Mouse (Mus musculus): ENCODE data around the gene Gfpt2.
"Not testable (repeated sequence)": the region's sequence is repeated elsewhere in the genome, so short reads cannot be mapped to it uniquely, and the experiment has no call there.

Gfpt2 gene

DNA sequence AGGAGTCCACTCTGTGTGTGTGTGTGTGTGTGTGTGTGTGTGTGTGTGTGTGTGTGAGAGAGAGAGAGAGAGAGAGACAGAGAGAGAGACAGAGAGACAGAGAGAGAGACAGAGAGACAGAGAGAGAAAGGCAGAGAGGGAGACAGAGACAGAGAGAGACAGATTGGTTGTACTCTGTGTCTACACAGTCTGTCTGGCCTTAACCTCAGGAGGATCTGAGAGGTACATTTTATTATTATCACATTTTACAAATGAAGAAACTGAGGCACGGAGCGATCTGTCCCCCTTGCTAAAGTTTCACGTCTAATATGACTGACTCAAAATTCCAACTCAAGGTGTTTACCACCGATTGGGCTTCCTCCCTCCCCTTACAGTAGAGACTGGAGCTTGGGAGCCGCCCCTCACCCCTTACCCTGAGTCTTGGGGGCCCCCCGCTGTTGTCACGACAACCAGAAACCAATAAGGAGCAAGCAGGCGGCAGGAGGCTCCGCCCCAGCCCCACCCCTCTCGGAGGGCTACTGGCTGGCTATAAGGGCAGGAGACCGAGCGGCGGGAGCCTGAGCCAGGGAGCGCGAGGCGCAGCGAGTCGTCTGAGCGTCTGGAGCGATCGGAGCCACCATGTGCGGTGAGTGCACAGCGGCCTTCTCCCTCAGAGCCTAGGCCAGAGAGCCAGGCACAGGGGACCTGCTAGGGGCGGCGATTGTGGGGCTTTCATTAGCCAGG lies at the start of gene Gfpt2:
Gene Gfpt2, plus strand, starts transcription at position 560 of the 723 bp plus-strand sequence.
- in situ Hi-C loops (cut with MboI, MseI): no loop called here

DNA sequence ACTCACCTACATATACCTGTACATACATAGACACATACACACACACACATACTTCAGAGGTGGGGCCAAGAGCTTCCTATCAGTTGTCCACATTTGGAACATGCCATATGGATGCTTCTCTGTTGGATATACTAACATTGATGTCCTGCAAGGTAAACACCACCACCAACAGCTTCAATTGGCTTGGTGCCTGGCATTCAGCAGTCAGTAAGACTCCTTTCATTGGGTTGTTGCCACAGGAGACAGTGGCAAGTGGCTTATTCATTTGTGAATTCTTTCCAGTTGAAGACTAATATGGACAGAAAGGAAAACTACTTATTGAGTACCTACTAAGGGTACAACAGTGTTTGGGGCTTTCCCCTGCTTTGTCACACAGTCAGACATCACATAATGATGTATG lies 49.0 kb upstream of the Gfpt2 start:
- in situ Hi-C loops (cut with MboI, MseI): no loop called here

DNA sequence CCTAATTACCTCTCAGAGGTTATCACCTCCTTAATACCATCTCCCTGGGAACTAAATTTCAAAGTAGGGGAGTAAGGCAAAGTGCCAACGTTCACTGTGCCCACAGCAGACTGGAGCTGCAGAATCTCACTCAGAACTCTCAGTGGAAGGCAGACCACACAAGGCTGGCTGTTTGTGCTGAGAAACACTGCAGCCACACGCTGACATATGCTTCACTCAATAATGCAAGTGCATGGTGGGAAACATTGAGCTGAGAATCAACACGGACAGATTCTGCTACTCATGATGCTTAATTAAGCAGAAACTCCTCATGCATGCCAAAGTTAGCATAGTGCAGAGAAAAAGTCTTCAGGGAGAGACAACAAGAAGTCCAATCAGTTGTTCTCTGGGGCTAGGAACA lies 48.1 kb upstream of the Gfpt2 start:
- in situ Hi-C loops (cut with MboI, MseI): no loop called here

DNA sequence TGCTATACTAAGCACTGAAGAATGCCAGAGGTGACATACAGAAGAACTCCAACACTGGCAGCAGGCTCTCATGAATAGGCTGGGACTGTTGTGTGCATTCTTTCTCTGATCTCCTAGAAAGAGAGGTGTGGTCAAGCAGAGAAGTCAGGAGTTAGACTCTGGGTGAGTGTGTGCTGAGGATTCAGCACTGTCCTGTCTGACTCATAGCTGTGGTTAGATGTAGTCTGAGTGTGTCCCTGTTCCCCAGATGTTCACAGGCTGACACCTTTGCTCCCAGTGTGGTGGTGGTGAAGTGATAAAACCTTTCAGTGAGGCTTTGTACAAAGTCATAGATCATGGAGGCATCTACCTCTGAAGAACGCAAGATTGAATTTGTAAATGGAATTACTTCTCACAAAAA lies 47.2 kb upstream of the Gfpt2 start:
- in situ Hi-C loops (cut with MboI, MseI): no loop called here

DNA sequence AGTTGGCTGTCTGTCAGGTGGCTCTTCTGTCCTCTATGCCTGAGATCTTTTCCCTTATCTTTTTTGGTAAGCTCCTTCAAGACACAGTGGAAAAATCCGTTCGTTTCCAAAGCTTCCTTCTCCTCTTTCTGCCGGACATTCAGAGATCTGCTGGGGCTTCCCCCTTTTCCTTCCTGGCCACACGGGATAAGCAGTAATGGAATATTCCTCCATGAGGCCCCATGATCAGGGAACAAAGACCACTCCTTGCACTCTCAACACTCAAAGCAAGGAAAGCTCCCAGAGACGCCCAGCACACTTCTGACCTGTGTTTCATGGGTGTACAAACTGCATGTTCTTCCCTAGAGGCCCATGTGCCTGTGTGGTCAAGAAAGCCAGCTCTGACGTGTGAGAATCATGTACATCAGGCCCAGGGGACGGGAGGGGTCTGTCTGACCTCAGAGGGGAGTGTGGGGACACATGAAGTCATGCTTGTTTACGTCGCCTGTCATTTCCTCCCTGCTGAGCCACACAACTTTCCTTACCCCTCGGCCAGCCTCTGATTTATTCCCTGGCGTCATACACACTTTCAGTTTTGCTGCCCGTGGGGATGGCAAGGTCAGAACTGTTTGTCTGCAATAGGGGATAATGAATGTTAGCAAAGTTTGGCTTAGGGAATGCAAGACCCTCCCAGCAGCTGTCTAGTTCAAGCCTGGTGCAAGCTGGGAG lies 38.9 kb upstream of the Gfpt2 start:
- in situ Hi-C loops (cut with MboI, MseI): no loop called here

DNA sequence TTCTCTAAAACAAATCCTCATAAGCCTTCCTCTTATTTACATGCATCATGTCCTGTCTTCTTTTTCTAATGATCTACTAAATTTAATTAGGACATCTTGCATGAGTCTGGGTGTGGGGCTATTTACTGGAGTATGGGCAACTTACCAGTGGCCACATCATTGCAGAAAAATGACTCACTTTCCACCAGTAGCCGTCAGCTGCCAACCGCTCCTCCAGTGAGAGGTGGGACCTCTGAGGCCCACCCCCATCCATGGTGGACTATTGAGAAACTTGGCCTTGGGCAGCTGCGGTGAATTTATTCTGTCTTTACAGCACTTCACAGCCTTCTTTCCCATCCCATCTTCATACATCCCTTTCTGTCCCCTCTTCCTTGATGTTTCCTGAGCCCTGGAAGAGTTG lies 35.9 kb upstream of the Gfpt2 start:
- in situ Hi-C loops (cut with MboI, MseI): no loop called here

DNA sequence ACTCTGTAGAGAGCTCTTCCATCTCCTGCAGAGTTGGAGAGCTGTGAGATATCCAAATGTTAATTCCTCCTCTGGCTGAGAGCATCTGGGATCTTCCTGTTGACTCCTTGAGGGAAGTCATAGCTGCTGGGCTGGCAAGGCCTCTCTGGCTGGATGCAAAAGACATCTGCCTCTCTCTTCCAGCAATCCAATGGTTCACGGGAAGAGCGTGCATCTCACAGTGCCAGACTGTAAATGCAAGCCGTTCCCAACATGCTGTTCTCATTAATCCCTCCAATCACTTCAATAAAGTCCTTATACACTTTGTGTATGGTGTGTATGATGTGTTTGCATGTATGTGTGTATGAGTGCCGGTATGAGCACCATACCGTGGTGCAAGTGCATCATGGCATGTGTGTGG lies 32.8 kb upstream of the Gfpt2 start:
- in situ Hi-C loops (cut with MboI, MseI): no loop called here

DNA sequence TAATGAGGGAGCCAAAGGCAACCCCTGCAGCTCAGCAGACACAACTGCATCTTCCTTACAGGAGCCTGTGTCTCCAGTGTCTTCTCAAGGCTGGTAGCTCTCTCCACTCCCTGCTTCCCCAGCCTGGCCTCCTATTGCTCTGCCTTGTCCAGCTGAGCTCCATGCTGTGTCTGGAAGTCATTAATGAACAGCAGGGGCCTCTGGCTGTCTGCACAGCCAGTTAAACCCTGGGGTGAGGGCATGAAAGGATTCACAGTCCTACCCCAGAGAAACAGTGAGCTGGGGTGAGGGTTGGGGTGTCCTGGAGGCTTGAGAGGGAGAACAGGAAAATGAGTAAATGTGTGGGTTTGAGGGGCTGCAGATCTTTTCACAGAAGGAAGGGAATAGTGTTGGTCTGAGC lies 30.4 kb upstream of the Gfpt2 start:
- in situ Hi-C loops (cut with MboI, MseI): no loop called here

DNA sequence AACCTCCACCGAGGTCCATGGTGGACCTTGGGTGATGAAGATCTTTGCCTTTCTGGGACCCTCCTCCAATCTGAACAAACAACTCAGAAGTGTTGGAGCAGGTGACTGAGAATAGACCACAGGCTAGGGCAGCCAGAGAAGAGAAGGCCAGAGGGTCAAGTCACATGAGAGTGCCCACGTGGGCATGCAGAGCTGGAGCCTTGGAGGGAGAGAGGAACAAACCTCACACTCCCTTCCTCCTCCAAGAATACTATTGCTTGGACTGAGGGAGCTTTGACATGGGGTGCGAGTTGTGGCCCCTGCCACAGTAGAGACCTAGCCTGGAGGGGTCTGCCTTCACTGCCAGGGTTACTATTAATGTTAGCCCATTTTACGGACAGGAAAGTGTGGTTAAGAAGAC lies 30.0 kb upstream of the Gfpt2 start:
- in situ Hi-C loops (cut with MboI, MseI): no loop called here

DNA sequence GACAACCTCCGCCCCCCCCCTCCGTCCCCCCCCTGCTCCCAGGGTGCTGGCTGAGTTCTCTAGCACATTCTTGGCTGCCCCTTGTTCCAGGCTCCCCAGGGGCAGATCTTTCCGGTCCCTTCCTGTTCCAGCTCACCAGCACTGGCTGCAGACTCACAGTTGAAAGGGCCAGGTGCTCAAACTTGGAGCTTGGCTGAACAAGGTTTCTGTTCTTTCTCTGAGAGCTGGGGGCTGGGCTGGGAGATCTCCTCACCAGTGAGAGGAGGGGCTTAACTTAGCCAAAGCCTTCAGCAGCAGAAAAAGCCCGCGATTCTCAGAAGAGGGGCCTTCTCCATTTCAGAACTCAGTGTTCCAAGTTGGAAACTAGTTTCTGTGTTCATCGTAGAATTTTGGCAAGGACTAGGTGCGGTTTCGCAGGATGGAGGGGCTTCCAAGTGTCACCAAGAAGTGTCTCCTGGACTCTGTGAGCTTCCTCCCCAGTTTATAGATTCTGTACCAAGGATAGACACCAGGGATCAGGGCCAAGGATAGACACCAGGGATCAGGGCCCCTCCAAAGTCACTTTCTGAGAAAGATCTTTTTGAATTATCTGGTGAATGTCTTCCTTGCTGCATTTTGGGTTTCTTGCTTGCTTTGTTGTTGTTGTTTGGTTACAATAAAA lies 29.2 kb upstream of the Gfpt2 start:
- in situ Hi-C loops (cut with MboI, MseI): no loop called here

DNA sequence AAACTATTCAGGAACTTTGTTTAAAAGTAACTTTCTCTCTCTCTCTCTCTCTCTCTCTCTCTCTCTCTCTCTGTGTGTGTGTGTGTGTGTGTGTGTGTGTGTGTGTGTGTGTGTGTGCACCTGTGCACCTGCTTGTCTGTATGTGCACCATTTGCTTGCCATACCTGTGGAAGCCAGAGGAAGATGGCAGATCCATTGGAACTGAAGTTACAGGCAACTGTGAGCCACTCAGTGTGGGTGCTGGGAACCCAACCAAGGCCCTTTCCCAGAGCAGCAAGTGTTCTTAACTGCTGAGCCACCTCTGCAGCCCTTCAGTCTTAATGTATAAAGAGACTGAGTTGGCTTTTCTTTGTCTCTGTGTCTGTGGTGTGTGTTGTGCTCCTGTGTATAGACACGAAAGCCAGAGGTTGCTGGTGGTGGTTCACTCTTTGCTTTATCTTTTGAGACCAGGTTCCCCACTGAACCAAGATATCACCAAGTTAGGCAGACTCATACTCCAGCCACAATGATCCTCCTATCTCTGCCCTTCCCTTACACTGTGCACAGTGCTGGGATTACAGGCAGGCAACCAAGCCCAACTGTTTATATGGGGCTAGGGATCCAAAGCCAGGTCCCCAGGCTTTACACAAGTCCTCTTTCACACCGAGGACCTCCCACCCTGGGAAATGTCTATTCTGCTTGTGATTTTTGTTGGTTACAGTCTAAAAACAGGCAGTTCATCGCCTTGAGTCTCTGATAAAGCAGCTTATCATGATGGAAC lies 28.4 kb upstream of the Gfpt2 start:
- in situ Hi-C loops (cut with MboI, MseI): no loop called here

DNA sequence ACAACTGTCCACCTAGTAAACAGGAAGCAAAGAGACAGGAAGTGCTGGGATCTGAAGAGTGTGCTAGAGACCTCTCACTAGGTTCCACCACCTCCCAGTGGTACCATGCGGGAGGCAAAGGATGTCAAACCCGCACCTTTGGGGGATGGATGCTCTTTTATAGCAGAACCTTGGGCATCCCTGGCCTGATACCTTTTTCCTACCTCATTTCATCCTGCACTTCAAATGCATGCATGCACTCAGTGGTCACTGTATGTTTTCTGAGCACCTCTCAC lies 27.9 kb upstream of the Gfpt2 start:
- in situ Hi-C loops (cut with MboI, MseI): no loop called here

DNA sequence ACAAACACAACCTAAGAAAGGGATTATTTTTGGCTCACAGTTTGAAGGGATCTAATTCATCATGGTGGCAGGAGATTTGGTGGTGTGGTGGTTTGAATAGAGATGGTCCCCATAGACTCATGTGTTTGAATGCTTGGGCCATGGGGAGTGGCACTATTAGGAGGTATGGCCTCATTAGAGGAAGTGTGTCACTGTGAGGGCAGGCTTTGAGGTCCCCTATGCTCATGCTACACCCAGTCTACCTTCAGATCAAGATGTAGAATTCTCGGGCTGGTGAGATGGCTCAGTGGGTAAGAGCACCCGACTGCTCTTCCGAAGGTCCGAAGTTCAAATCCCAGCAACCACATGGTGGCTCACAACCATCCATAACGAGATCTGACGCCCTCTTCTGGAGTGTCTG lies 26.5 kb upstream of the Gfpt2 start:
- in situ Hi-C loops (cut with MboI, MseI): not testable (repeated sequence)

DNA sequence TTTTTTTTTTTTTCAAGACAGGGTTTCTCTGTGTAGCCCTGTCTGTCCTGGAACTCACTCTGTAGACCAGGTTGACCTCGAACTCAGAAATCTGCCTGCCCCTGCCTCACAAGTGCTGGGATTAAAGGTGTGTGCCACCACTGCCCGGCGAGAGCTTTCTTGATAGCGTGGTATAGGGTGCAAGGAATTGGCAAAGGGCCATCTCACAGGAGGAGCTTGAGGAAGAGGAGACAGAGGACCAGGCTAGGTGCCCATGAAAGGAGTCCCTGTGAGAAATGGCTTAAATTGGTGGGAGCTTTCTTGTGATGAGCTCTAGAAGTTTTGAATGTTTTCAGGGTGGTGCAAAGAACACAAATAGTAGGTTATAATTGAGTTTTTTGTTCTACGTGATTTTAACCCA lies 25.2 kb upstream of the Gfpt2 start:
- in situ Hi-C loops (cut with MboI, MseI): no loop called here

DNA sequence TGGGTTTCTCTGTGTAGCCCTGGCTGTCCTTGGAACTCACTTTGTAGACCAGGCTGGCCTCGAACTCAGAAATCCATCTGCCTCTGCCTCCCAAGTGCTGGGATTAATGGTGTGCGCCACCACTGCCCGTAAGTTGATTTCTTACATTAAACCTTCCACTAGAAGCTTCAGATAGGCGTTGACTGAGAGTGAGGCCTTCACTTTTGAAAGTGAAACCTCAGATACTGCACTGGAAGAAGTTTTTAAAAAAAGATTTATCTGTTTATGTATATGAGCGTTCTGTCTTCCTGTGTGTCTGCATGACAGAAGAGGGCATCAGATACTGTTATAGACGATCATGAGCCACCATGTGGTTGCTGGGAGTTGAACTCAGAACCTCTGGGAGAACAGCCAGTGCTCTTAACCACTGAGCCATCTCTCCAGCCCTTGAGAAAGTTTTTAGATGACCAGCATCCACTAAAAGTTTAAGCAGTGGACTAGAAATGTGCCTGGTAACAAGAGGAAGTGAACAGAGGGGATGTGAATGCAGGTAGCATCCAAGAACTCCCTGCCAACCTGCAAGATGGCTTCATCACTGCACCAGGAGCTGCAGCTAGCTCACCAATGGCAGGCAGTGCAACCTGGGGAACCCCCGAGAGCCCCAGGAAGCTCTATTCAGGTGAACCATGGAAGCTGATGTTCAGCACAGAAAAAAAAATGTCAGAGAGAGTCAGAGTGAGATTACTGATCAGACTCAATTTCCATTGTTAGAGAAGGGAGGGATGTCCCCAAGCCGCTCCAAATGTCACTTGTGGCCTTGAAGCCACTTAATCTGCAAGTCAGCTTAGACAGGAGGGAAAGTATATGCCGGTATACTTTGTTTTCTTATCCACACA lies 23.1 kb upstream of the Gfpt2 start:
- in situ Hi-C loops (cut with MboI, MseI): no loop called here

DNA sequence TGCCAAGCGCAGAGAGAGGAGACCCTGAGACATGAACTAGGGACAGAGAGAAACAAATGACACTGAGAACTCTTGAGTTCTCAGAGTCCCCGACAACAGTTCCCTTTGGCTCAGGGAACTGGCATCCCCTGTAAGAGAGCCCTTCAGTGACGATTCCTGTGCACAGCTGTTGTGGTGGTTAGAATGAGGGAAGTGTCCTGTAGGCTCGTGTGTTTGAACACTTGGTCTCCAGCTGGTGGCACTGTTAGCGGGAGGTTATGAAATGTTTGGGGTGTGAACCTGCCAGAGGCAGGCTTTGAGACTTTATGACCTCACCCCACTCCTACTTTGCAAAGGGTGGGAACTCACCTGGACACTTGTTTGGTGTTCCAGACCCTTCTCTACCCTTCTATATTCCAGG lies 21.7 kb upstream of the Gfpt2 start:
- in situ Hi-C loops (cut with MboI, MseI): no loop called here

DNA sequence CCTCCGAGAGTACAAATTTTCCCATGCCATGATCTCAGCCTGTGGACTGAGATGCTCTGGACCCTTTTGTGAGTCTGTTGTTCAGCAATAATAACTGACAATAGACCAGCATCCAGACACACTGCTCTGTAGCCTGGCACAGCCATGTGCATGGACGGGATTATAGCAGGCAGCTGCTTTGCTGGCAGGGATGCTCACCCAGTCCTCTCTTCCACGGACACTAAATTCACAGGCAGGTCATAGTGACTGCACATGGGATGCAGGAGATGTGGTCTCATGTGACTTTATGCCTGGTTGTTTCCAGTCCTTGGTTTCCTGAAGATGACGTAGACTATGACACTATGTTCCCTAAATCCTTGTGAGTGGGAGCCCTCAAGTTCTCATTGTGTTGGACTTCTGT lies 19.1 kb upstream of the Gfpt2 start:
- in situ Hi-C loops (cut with MboI, MseI): no loop called here

DNA sequence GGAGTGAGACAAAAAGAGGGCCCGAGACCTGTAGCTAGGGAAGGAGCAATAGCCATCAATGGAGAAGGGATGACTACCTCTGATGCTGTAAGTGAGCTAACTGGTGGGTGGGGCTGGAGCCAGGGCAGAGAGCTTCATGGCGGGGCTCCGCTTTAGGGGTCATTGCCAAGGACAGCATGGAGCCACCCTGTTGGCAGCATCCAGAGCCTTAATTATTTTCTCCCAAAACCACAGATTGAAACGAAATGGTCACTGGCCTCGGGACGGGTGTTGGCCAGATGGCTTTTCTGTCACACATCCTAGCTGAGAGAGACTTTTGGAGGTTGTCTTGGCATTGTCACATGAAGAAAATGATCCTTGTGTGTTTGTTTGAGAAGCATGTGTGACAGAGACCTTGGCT lies 15.1 kb upstream of the Gfpt2 start:
- in situ Hi-C loops (cut with MboI, MseI): no loop called here

DNA sequence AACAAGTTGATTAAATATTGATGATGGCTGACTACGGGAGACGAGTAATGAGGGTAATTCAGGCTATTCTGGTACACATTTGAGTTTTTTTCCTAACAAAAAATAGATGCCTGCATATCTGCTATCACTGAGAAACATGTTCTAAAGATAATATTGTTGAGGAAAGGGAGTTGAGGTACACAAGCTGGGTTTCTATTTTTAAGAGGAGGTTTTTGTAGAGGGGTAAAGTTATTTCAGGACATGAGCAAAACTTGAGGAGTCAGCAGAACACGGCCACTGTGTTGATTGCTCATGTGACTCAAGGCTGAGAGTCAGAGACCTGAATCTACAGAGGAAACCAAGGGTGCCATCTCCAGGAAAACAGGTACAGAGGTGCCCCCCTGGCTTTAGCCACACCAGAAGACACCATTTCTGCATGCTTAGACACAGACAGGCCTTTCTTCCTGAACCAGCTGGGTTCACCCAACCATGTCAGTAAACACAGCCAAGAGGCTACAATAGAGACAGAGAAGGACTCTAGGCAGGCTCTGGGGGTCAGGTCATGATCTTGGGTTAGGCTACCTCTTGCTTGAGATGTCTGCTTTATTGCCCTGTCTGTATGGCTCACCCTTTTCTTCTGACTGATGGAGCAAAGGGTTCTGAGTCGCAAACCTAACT lies 13.7 kb upstream of the Gfpt2 start:
- in situ Hi-C loops (cut with MboI, MseI): no loop called here

DNA sequence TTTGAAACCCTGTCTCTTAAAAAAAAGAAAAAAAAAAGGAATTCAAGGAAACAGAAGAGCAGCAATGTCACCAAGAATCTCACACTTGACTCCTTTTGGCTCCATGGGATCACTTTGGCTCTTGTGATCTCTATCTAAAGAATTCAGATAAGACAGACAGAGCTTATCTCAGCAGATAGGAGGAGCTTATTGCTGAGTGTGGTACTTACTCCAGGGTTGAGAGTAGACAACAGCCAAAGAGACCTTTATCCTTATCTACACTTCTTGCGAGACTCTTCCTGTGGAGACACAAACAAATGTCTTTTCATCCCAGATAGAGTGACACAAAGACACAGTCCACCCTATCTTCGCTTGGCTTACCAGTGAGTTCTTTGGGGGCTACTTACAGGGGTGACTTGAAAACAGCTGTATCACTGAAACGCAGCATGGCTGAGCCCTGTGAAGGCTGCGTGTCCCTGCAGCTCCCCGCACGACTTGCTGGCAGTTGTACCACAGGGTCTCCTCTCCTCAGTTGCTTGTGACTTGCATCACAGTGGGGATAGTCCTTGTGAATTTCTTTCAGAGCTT lies 12.1 kb upstream of the Gfpt2 start:
- in situ Hi-C loops (cut with MboI, MseI): no loop called here

DNA sequence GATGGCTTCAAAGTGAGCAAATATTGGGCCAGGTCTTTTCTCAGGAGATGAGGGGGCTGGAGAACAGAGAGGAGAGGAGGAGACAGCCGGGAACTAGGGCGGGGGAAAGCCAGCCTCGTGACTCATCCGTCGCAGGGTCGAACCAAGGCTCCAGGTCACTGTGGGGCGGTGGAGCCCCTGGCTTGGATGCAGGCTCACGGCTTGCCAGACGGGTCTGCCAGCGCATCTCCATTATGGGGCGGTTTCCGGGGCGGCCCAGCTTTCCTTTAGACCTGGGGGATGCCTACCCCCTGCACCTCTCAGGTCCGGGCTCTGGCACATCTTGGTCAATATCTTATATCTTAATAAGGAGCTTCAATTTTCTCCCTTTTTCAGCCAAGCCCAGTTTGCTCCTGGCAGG lies 847 bp upstream of the Gfpt2 start:
- in situ Hi-C loops (cut with MboI, MseI): no loop called here

Data from T-helper 2 cell (primary cell).